Mouse (Mus musculus): Measurements from ENCODE around the gene Cdkn2a.

GRCm38 (mm10) chr4:89309996-89310395 is 15.5 kb upstream of the Cdkn2a start:
- no peak for TF ChIP-seq CTCF (IDR thresholded peaks at IDR 0.05; ENCODE audit: low read depth)
- no peak for TF ChIP-seq EP300 (IDR thresholded peaks at IDR 0.05; ENCODE audit: low read depth)

Measured in heart, postnatal 0 days (tissue).